Mouse (Mus musculus) hindbrain, embryonic 16.5 days (tissue): ENCODE measurements around the gene Ptk6. TPM values are rescaled to one million over a fixed set of nuclear protein-coding genes. Genes with fewer than 3 reads are reported as not detected.

Experiments
- ATAC-seq: fragments of 200-750 bp; cut with Nextera tagmentation; 2 replicates; pipeline ENCODE4 v1.8.0; 2017; ENCODE audit warnings: moderate TSS enrichment, moderate library complexity
- H3K27ac ChIP-seq: fragments of 300-500 bp; sonication (generic); 2 replicates; pipeline ENCODE4 v1.5.1; 2014; ENCODE audit warnings: low read depth, mild to moderate bottlenecking, control low read depth, low read length, moderate library complexity
- H3K27me3 ChIP-seq: fragments of 300-500 bp; sonication (generic); replicated peaks from 2 replicates; pipeline ENCODE4 v1.6.1; 2014; ENCODE audit warnings: low read length; ENCODE audit not compliant: control insufficient read depth, insufficient read depth
- H3K36me3 ChIP-seq: fragments of 300-500 bp; sonication (generic); 2 replicates; pipeline ENCODE4 v1.6.1; 2014; ENCODE audit warnings: mild to moderate bottlenecking, low read length, moderate library complexity, mixed read lengths; ENCODE audit not compliant: control insufficient read depth, insufficient read depth
- H3K4me1 ChIP-seq: fragments of 300-500 bp; sonication (generic); 2 replicates; pipeline ENCODE4 v1.6.1; 2014; ENCODE audit warnings: low read depth, low read length; ENCODE audit not compliant: control insufficient read depth, insufficient read depth
- H3K4me2 ChIP-seq: fragments of 300-500 bp; sonication (generic); 2 replicates; pipeline ENCODE4 v1.6.1; 2014; ENCODE audit warnings: mild to moderate bottlenecking, low read length, control low read depth, moderate library complexity
- H3K4me3 ChIP-seq: fragments of 300-500 bp; sonication (generic); 2 replicates; pipeline ENCODE4 v1.5.1; 2014; ENCODE audit warnings: mild to moderate bottlenecking, low read length, control low read depth, moderate library complexity
- H3K9ac ChIP-seq: fragments of 300-500 bp; sonication (generic); 2 replicates; pipeline ENCODE4 v1.6.1; 2014; ENCODE audit warnings: low read depth, mild to moderate bottlenecking, control low read depth, low read length, moderate library complexity
- H3K9me3 ChIP-seq: fragments of 300-500 bp; sonication (generic); 2 replicates; pipeline ENCODE4 v1.6.1; 2014; ENCODE audit warnings: mild to moderate bottlenecking, low read length, moderate library complexity; ENCODE audit not compliant: control insufficient read depth
- WGBS: fragments of 180-500 bp; shearing (Covaris S2); extraction: QIAGEN DNeasy Blood & Tissue Kit; methylation state at CpG from one replicate; pipeline ENCODE4 v1.1.7; 2014; 5-methylcytosine and 5-hydroxymethylcytosine counted together
- polyA plus RNA-seq: library from polyadenylated mRNA; unstranded; fragments of >200 nt; fragmentation: Nextera tagmentation; extraction: Ambion mirVana; gene quantifications from 2 replicates; pipeline ENCODE4 v1.2.1, GENCODE M21; 2015

The Ptk6 gene
- polyA plus RNA-seq, 1 experiment from 2014 or later: not detected

- no peak overlapping the region for H3K9ac ChIP-seq
- no peaks in the 10 kb centered on the region for H3K27me3 ChIP-seq
- H3K27ac ChIP-seq: no peak overlapping the region; the same call in 1 of the 2 replicates
- H3K4me1 ChIP-seq: peaks cover 30% of the 10 kb centered on the region
- H3K36me3 ChIP-seq: peaks cover 5% of the 10 kb centered on the region; the same call in 1 of the 2 replicates
- no peak for ATAC-seq
- 81% methylated on average over 6 of the region's 6 CpGs for WGBS
- H3K9me3 ChIP-seq: no peaks in the 10 kb centered on the region
- H3K4me2 ChIP-seq: peak overlapping the region; percentile 76
- no peak overlapping the region for H3K4me3 ChIP-seq
Measured at GRCm38 (mm10) chr2:181157716-181158302, 44.8 kb downstream of the Ptk6 start.

GRCm38 (mm10) chr2:181157180-181157579, 45.4 kb downstream of the Ptk6 start:
- peak overlapping the region; percentile 76 for H3K4me2 ChIP-seq
- H3K4me1 ChIP-seq: peaks cover 30% of the 10 kb centered on the region
- peak overlapping the region; percentile 80 for H3K9ac ChIP-seq
- H3K27ac ChIP-seq: peak overlapping the region; percentile 86
- peak overlapping the region; percentile 56 for H3K4me3 ChIP-seq
- H3K9me3 ChIP-seq: no peaks in the 10 kb centered on the region
- ATAC-seq: no peak
- H3K27me3 ChIP-seq: no peaks in the 10 kb centered on the region
- H3K36me3 ChIP-seq: peaks cover 8% of the 10 kb centered on the region; the same call in 1 of the 2 replicates
- 79% methylated on average over 4 of the region's 4 CpGs for whole genome bisulfite sequencing

GRCm38 (mm10) chr2:181156248-181157121, 46.1 kb downstream of the Ptk6 start, which contains the start of gene Eef1a2:
Eef1a2 (minus strand) TSS chr2:181157014.
- Histone ChIP-seq H3K36me3 (peaks cover 8% of the 10 kb centered on the region; the same call in 1 of the 2 replicates), H3K4me2 (peak within 1 kb of the TSS; percentile 76), H3K4me3 (peak within 1 kb of the TSS; percentile 56), H3K27me3 (no peaks in the 10 kb centered on the region), H3K9me3 (no peaks in the 10 kb centered on the region), H3K27ac (peak within 1 kb of the TSS; percentile 86), H3K4me1 (peaks cover 30% of the 10 kb centered on the region), H3K9ac (peak within 1 kb of the TSS; percentile 80)
- ATAC-seq: peak; percentile 81
- 4% methylated on average over 54 of the region's 55 CpGs for WGBS

- Histone ChIP-seq H3K36me3 (peaks cover 8% of the 10 kb centered on the region; the same call in 1 of the 2 replicates), H3K4me2 (peak overlapping the region; percentile 76), H3K9ac (peak overlapping the region; percentile 80), H3K4me3 (peak overlapping the region; percentile 56), H3K27ac (peak overlapping the region; percentile 86; the same call in 1 of the 2 replicates), H3K4me1 (peaks cover 30% of the 10 kb centered on the region), H3K9me3 (no peaks in the 10 kb centered on the region), H3K27me3 (no peaks in the 10 kb centered on the region)
- 56% methylated on average over 4 of the region's 4 CpGs for WGBS
- ATAC-seq: peak; percentile 6; the same call in 1 of the 2 replicates
Measured at GRCm38 (mm10) chr2:181155801-181156200, 46.8 kb downstream of the Ptk6 start.

GRCm38 (mm10) chr2:181154831-181155415, 47.7 kb downstream of the Ptk6 start:
- Histone ChIP-seq H3K4me2 (peak overlapping the region; percentile 76), H3K27me3 (no peaks in the 10 kb centered on the region), H3K4me1 (peaks cover 27% of the 10 kb centered on the region), H3K36me3 (peaks cover 8% of the 10 kb centered on the region; the same call in 1 of the 2 replicates), H3K9ac (peak overlapping the region; percentile 39; the same call in 1 of the 2 replicates), H3K27ac (no peak overlapping the region), H3K4me3 (peak overlapping the region; percentile 56; the same call in 1 of the 2 replicates), H3K9me3 (no peaks in the 10 kb centered on the region)
- 86% methylated on average over 8 of the region's 8 CpGs for WGBS
- no peak for ATAC-seq

GRCm38 (mm10) chr2:181154361-181154760, 48.2 kb downstream of the Ptk6 start:
- peaks cover 12% of the 10 kb centered on the region; the same call in 1 of the 2 replicates for H3K36me3 ChIP-seq
- WGBS: 89% methylated on average over 3 of the region's 3 CpGs
- H3K27ac ChIP-seq: no peak overlapping the region
- H3K4me2 ChIP-seq: peak overlapping the region; percentile 76
- ATAC-seq: no peak
- H3K9ac ChIP-seq: no peak overlapping the region
- peaks cover 21% of the 10 kb centered on the region for H3K4me1 ChIP-seq
- no peaks in the 10 kb centered on the region for H3K27me3 ChIP-seq
- no peak overlapping the region for H3K4me3 ChIP-seq
- no peaks in the 10 kb centered on the region for H3K9me3 ChIP-seq

GRCm38 (mm10) chr2:181153837-181154236, 48.8 kb downstream of the Ptk6 start:
- Histone ChIP-seq H3K4me2 (no peak overlapping the region; the same call in 1 of the 2 replicates), H3K9ac (no peak overlapping the region), H3K36me3 (peaks cover 12% of the 10 kb centered on the region; the same call in 1 of the 2 replicates), H3K27me3 (no peaks in the 10 kb centered on the region), H3K4me3 (no peak overlapping the region), H3K27ac (no peak overlapping the region), H3K9me3 (no peaks in the 10 kb centered on the region), H3K4me1 (peaks cover 19% of the 10 kb centered on the region)
- no peak for ATAC-seq
- WGBS: 12% methylated on average over 1 of the region's 1 CpGs

GRCm38 (mm10) chr2:181153131-181153530, 49.5 kb downstream of the Ptk6 start:
- H3K27me3 ChIP-seq: no peaks in the 10 kb centered on the region
- H3K9me3 ChIP-seq: no peaks in the 10 kb centered on the region
- H3K9ac ChIP-seq: no peak overlapping the region
- H3K36me3 ChIP-seq: peaks cover 12% of the 10 kb centered on the region; the same call in 1 of the 2 replicates
- H3K4me2 ChIP-seq: no peak overlapping the region
- ATAC-seq: no peak
- no peak overlapping the region for H3K4me3 ChIP-seq
- H3K4me1 ChIP-seq: peaks cover 21% of the 10 kb centered on the region
- H3K27ac ChIP-seq: no peak overlapping the region
- 79% methylated on average over 1 of the region's 1 CpGs for WGBS
